Mouse (Mus musculus): ENCODE data around the gene Srgap3. TPM values are rescaled to one million over a fixed set of nuclear protein-coding genes. Genes with fewer than 3 reads are reported as not detected.
"Not testable (repeated sequence)": the region's sequence is repeated elsewhere in the genome, so short reads cannot be mapped to it uniquely, and the experiment has no call there.

The Srgap3 gene
- polyA plus RNA-seq, 3 experiments from 2014 or later, result 0.20 to 0.90 (median 0.68) TPM

DNA sequence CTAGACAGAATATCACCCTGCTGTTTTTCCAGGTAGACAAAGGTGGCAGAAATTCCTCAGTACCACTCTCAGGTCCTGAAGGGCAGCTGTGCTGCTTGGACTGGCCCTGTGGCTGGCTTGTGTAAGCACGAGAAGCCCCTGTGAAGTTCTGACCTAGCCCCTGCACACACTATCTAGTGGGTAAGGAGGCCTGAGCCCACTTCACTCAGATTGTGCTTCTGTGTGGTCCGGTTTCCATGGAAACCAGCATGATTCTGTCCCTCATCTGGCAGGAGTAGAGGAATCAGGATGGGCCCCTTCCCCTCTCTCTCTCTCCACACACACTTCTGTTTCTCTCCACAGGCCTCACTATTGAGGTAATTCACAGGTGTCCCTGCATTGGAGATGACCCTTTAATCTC, 212.0 kb downstream of the Srgap3 start:
- no peak for ATAC-seq

DNA sequence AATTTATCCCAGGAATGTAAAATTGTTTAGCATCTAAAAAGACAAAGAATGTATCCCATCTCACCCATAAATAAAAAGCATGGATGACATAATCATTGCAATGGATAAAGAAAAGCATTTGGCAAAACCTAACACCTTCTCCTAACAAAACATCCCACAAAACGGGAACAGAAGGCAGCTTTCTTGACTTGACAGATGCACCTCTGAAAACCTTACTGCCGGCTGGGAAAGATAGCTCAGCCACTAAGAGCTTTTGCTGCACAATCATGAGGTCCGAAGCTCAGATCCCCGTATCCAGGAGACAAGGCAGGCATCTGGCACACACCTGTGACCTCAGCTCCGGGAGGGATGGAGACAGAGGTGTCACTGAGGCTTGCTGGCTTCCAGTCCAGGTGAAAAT, 213.1 kb downstream of the Srgap3 start:
- no peak for ATAC-seq

GRCm38 (mm10) chr6:112732434-112732833, 214.6 kb downstream of the Srgap3 start:
- no peak for ATAC-seq

DNA sequence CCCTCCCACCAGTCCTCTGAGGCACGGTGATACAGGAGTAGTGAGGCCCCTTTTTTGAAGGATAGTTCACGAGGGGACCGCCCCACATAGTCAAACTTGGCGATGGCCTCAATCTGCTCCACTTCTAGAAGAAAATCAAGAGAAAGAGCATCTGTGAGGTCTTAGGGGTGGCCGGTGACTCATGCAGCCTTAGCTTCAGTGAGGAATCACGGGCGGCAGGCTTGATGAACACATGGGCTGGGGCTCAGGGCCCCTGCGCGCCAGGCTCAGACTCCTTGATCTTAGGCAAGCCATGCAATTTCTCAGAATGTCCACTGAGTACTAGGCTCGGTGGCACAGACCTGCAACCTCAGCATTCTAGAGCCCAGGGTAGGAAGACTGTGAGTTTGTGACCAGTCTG, 215.7 kb downstream of the Srgap3 start:
- no peak for ATAC-seq

DNA sequence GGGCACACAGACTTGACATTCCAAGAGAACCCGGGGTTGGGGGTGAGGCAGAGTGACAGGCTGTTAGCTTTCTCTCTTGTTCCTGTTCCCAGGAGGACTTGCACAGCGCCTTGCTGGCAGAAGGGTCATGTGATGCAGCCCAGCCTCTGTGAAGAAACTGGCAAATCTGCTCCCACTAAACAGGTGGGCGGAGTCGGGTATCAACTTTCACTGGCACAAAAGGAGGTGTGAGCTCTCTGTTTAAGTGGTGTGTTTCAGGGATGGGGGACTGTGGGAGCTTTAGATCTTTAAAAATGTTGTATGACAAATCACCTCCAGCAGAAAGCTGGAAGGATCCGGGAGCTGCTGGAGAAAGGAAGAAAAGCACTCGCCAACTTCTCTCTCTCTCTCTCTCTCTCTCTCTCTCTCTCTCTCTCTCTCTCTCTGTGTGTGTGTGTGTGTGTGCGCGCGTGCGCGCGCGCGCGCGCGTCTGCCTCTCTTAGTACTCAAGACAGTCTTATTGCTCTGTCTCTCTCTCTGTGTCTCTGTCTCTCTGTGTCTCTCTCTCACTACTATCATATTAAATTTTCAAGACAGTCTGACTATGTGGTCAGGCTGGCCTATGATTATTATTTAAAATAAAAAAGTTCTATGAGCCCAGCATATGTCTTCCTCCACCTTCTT, 218.2 kb downstream of the Srgap3 start:
- no peak for ATAC-seq

DNA sequence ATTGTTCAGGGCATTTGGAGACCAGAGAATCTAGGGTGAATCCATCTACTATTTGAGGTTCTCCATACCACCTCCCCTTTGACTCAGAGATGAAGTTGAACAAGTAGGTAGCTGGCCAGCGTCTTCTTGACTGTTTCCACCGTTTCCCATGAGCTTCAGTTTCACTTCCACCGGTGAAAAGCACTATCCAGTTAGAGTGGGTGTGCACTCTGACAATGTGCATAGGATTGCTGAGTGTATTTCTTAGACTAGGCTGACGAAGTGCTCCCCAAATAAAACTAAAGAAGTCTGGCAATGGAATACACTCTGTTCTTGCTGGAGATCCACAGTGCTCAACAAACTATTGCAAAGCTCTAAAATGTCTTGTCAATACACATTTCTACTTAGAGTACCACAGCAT, 221.6 kb downstream of the Srgap3 start:
- ATAC-seq, result no peak

- ATAC-seq, result no peak
Measured at GRCm38 (mm10) chr6:112720409-112721080, 226.5 kb downstream of the Srgap3 start.

- ATAC-seq, result no peak
Measured at GRCm38 (mm10) chr6:112719983-112720382, 227.1 kb downstream of the Srgap3 start.

DNA sequence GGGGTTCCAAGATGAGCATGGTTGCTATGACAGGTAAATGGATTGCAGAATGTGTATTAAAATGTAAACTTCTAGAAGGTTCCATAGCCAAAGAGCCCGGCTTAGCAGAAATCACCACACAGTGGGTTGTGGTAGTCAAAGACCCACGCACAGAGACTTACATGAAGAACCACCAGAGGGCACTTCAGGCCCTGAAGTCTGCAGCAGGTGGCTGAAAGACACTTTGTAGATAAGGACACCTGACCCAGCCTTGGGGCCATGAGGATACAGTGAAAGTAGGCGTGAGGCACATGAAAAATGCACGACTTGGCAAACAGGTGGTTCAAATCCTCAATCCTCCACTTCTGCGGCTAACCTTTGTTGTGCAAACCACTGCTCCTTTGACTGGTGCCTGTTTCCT, 229.9 kb downstream of the Srgap3 start:
- no peak for ATAC-seq

DNA sequence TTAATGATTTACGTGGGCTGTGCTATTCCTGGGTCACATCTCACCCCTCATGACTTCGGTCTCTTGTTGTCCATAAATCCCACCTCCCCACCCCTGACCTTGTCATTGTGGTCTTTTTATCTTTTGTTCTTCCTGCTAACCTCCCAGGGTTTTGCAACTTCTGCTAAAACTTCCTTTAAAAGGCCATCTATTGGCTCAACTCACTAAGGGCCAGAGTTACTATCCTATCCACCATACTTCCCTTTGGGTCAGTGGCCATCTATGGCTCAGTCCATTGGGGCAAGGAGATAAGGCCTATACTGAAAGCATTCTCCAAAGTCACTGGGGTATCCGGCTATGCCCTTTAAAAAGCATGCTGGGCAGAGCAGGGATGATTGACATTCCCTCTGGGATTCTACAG, 233.1 kb downstream of the Srgap3 start:
- no peak for ATAC-seq

GRCm38 (mm10) chr6:112702296-112702695, 244.8 kb downstream of the Srgap3 start:
- not testable (repeated sequence) for ATAC-seq

DNA sequence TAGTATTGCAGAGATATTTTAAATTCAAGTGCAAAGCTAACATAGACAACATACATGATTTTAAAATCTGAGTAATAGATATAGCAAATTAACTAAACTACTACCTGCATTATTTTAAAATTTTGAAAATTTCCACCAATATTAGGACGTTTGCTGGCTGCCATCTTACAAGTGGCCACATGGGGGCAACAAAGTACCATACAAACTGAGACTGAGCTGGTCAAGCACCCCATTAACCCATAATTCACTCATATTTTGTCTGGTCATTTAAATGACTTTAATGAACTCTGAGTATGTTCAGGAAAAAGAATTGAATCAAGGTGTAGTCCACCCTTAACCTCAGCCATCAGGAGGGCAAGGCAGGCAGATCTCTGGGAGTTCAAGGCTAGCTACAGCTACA, 246.7 kb downstream of the Srgap3 start:
- no peak for ATAC-seq

GRCm38 (mm10) chr6:112699115-112699514, 248.0 kb downstream of the Srgap3 start:
- no peak for ATAC-seq

DNA sequence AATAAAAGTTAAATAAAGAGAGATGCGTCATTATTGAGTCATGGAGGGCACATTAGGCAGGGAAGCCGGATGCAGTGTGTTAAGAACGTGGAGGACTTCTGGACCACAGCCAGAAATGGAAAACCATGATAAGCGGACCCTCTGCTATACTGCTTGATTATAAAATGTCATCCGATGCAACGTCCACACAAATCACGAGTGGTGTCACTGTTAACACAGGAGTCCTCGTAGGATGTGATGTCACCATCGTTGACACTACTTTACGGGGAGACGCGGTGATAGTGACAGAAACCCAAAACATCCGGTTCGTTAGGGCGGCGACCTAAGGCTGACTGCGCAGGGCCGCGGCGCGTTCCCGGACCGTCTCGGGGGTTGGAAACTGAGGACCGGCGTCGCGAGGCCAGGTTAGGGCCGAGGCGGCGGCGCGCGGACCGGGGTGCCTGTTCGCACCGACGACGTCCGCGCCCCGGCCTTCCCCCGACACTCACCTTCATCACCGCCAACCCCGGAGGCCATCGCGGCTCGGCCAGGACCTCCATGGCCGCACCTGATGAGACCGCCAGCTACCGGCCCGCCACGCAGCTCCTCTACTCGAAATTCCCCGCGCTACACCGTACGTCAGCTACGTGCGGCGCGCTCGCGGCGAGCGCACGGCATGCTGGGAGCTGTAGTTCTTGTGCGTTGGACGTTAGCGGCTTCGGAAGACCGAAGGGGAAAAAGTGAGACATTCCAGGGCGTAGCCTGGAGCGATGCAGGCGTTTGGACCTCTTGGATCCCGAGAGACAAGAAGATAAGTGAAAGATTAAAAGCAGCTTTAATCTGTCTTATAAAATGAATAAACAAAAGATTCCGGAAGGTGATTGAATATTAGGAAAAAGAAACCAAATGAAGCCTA, 250.8 kb downstream of the Srgap3 start, which contains the start of gene Rad18:
Gene Rad18, minus strand, starts transcription at position 631 of the 895 bp plus-strand sequence.
- ATAC-seq, result peak; percentile 81

- ATAC-seq, result no peak
Measured at GRCm38 (mm10) chr6:112694492-112694891, 252.6 kb downstream of the Srgap3 start.

DNA sequence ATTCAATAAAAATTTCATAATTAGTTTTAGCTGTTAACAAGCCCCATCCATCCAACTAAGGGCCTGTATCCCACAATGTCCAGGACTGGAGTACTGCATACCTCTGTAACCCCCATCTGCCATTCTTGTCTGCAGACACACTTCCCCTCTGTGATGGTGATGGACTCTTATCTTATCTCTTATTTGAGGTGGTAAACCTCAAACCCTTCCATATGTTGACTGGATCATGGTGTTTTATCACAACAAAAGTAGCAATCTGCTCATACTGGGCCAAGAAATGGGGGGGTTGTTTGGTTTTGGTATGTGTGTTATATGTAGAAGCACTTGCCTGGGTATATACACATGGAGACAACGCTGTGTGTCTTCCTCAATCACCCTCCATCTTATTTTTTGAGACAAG, 255.5 kb downstream of the Srgap3 start:
- no peak for ATAC-seq

GRCm38 (mm10) chr6:112688033-112688432, 259.0 kb downstream of the Srgap3 start:
- no peak for ATAC-seq

DNA sequence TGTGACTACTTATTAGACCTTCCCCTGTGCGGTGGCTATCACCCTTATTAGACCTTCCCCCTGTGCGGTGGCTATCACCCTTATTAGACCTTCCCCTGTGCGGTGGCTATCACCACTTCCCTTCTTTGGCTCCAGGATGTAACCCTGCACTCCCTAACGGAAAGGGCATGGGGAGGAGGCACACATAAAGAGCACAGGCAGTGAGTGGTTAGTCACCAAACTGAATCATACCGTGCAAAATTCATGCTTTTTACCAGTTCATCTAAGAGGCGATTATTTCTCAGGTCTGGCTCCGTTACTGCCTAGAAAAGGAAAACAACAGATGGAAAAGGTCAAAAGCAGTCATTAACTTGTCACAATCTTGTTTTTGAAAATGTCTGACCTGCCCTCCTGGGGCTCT, 260.6 kb downstream of the Srgap3 start:
- no peak for ATAC-seq

- ATAC-seq, result no peak
Measured at GRCm38 (mm10) chr6:112684065-112684464, 263.0 kb downstream of the Srgap3 start.
